21 mouse cellular contexts compared by ENCODE assay signal in genomic region chr7:63916268-63916907, GRCm38 (mm10). TPM values are rescaled to one million over a fixed set of nuclear protein-coding genes. Genes with fewer than 3 reads are reported as not detected.
DNase-seq lines count a peak whose midpoint lies in the region; TF ChIP-seq lines count a peak whose summit lies in the region.
"Had no signal": no experiment of that assay in that cellular context is flagged by ENCODE, and none has a peak within 500 bp of the region (broad histone marks: within the 10 kb centered on the region; RNA-seq: fewer than 3 reads in every experiment).

Gene E030018B13Rik, plus strand, starts transcription at chr7:63916857.

- peak within 1 kb of the TSS; percentile 98 for H3K27ac ChIP-seq in gastrocnemius, adult 2 months
- H3K27ac ChIP-seq in layer of hippocampus, adult 2 months = peak within 1 kb of the TSS; percentile 90
- 0 out of 2 replicates have a peak within 1 kb of the TSS, but pooled peaks have one; percentile 13 for H3K27ac ChIP-seq in macrophage
- H3K27ac ChIP-seq: heart, embryonic 13.5 days; intestine, embryonic 15.5 days; limb, embryonic 13.5 days; midbrain, embryonic 13.5 days had no signal

- H3K36me3 ChIP-seq in macrophage (ENCODE audit: inconsistent target) = 0 out of 2 replicates have a peak, but pooled peaks cover 6% of the 10 kb centered on the region
- H3K36me3 ChIP-seq: forebrain, embryonic 12.5 days; heart, embryonic 13.5 days; intestine, embryonic 15.5 days; midbrain, embryonic 13.5 days had no signal

- TF ChIP-seq CTCF in gastrocnemius, adult 2 months (IDR thresholded peaks at IDR 0.05) = no peak
- no peak for TF ChIP-seq CTCF in layer of hippocampus, adult 2 months (conservative IDR thresholded peaks at IDR 0.05)

- H3K4me3 ChIP-seq in gastrocnemius, adult 2 months = no peak within 1 kb of the TSS
- no peak within 1 kb of the TSS; the same call in 1 of the 2 replicates for H3K4me3 ChIP-seq in layer of hippocampus, adult 2 months
- no peak within 1 kb of the TSS for H3K4me3 ChIP-seq in macrophage (ENCODE audit: inconsistent target)
- H3K4me3 ChIP-seq: forebrain, embryonic 12.5 days; heart, embryonic 13.5 days; intestine, embryonic 15.5 days; limb, embryonic 13.5 days; midbrain, embryonic 13.5 days had no signal

- DNase-seq in gastrocnemius, adult 2 months = peak; percentile 53
- no peak for DNase-seq in gastrocnemius, postnatal 25 days
- no peak for DNase-seq in layer of hippocampus, adult 2 months (ENCODE audit: low spot score in 2 of 2)
- DNase-seq in layer of hippocampus, adult 8-10 months (ENCODE audit: low spot score in 2 of 2) = no peak
- peak; percentile 76 for DNase-seq in cerebellum, adult 9-11 months
- no peak for DNase-seq in layer of hippocampus, postnatal 25 days (ENCODE audit: extremely low spot score in 1 of 2, low spot score in 1 of 2)
- DNase-seq: adrenal gland, adult 8-10 months; B cell, adult 2 months; gastrocnemius, postnatal 36 days; lung, adult 18-20 months; lung, postnatal 4 days; thymus, postnatal 36 days had no signal

- WGBS in macrophage (ENCODE audit: missing documents) = 79% methylated on average over 6 of the region's 6 CpGs

- intact Hi-C loops in gastrocnemius, adult 2 months (cut with DNase I) = no loop called here

- H3K79me2 ChIP-seq in macrophage (ENCODE audit: inconsistent target) = peaks cover 91% of the 10 kb centered on the region

RNA-seq across cellular contexts. Expression of gene E030018B13Rik, which starts in this region (rescaled TPM):
- under 1 TPM in 1 of 2 experiments, not detected in 1; 0.22 TPM for total RNA-seq in gastrocnemius, adult 2 months (2021)
- not detected for total RNA-seq in gastrocnemius, postnatal 25 days (2021)
- not detected for total RNA-seq in layer of hippocampus, adult 2 months (2021)
- total RNA-seq in layer of hippocampus, adult 8-10 months (2022) = not detected
- not detected for total RNA-seq in macrophage (2018; cell fraction: chromatin; rRNA removed)
- not detected for total RNA-seq in macrophage (2018; cell fraction: cytosol; rRNA removed)
- under 1 TPM in 1 of 26 experiments, not detected in 25; 0.57 TPM for total RNA-seq in macrophage (2018; cell fraction: nucleus; rRNA removed)
- not detected in 3 replicates for polyA plus RNA-seq in macrophage (2018)
- total RNA-seq in layer of hippocampus, postnatal 25 days (2021) = not detected
- total RNA-seq: gastrocnemius, postnatal 36 days; left cerebral cortex, postnatal 10 days; neutrophil, adult 5-6 weeks had no signal
- polyA plus RNA-seq: forebrain, embryonic 12.5 days; heart, embryonic 13.5 days; intestine, embryonic 15.5 days; kidney, embryonic 16.5 days had no signal

Comparison
In these comparisons a context has a peak if more than half of its experiments do, and no peak if none do; other contexts are left out.
1. Peak in DNase-seq and H3K27ac ChIP-seq in gastrocnemius, adult 2 months; RNA of the gene not detected or under 1 TPM.
2. H3K27ac ChIP-seq: peak in every context shown above with its lines; median percentile 98 in gastrocnemius, adult 2 months; 90 in layer of hippocampus, adult 2 months; 13 in macrophage.